8 mouse cellular contexts compared by ENCODE assay signal in the genomic region with DNA sequence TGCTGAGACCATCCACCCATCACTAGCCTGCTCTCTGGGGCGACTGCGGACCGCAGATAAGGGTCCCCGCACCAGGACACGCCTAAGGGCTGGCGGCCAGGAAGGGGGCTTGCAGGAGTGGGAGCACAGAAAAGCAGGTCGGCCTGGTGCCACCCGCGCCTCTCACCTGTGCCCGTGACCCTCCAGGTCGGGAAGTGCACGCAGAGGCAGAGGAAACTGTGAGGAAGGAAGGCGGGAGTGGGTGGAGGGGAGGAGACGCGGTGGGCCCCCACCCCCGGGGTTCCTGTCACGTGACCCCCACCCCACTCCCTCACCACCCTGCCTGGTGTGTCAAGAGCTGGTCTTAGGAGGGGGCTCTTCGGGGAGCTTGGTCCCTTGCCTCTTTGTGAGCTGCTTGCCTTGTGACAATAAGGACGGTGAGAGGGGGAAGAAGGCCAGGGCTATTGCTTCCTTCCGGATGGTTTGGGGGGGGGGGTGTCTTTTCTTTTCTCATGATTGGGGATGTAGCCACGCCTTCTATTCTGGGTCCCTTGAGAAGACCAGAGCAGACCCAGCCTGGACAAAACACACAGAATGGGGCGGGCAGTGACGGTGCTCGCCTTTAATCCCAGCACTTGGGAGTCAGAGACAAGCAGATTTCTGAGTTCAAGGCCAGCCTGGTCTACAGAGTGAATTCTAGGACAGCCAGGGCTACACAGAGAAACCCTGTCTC. TPM values are rescaled to one million over a fixed set of nuclear protein-coding genes. Genes with fewer than 3 reads are reported as not detected.
A peak's percentile ranks its signal among the peaks of the same experiment; 100 is the strongest.
DNase-seq lines count a peak whose midpoint lies in the region; ATAC-seq and TF ChIP-seq lines count a peak whose summit lies in the region.

TSS of gene Tmc8 (plus strand) at position 84 of the 712 bp plus-strand sequence.
TSS of gene Tmc6 (minus strand) at position 206 of the 712 bp plus-strand sequence.

- no peak for TF ChIP-seq CTCF in ES-Bruce4 (IDR thresholded peaks at IDR 0.05; ENCODE audit: low read depth, low read length)
- TF ChIP-seq CTCF in thymus, adult 2 months (IDR thresholded peaks at IDR 0.05; ENCODE audit: borderline replicate concordance, control insufficient read depth, extremely low read depth, insufficient read depth, low read length, poor library complexity), result no peak

- peak; percentile 60 to 68 for DNase-seq in heart, postnatal 14 days
- DNase-seq in limb, embryonic 11.5 days (ENCODE audit: low spot score), result no peak
- no peak for DNase-seq in midbrain, embryonic 11.5 days (ENCODE audit: low spot score, missing footprints)
- peak; percentile 92 for DNase-seq in thymus, adult 2 months
- no peak for DNase-seq in gastrocnemius, postnatal 36 days
- DNase-seq in urinary bladder, postnatal 4 days (ENCODE audit: low spot score in 2 of 2), result no peak

- H3K36me3 ChIP-seq in ES-Bruce4 (ENCODE audit: control insufficient read depth, insufficient read depth, low read length, poor library complexity, severe bottlenecking), result no peaks in the 10 kb centered on the region
- 0 out of 2 replicates have a peak, but pooled peaks cover 4% of the 10 kb centered on the region for H3K36me3 ChIP-seq in embryonic facial prominence, embryonic 12.5 days
- H3K36me3 ChIP-seq in limb, embryonic 11.5 days (ENCODE audit: control insufficient read depth, insufficient read depth, low read length), result no peaks in the 10 kb centered on the region
- no peaks in the 10 kb centered on the region for H3K36me3 ChIP-seq in midbrain, embryonic 11.5 days (ENCODE audit: control insufficient read depth, insufficient read depth, low read length)
- peaks cover 21% of the 10 kb centered on the region for H3K36me3 ChIP-seq in thymus, adult 2 months (ENCODE audit: control insufficient read depth, insufficient read depth, low read length)

- H3K9ac ChIP-seq in ES-Bruce4 (ENCODE audit: low read depth, poor library complexity, severe bottlenecking), result peak within 1 kb of the TSS; percentile 51
- H3K9ac ChIP-seq in embryonic facial prominence, embryonic 12.5 days, result peak within 1 kb of the TSS; percentile 29; the same call in 1 of the 2 replicates
- peak within 1 kb of the TSS; percentile 28; the same call in 1 of the 2 replicates for H3K9ac ChIP-seq in limb, embryonic 11.5 days (ENCODE audit: low read length)
- peak within 1 kb of the TSS; percentile 42; the same call in 1 of the 2 replicates for H3K9ac ChIP-seq in midbrain, embryonic 11.5 days (ENCODE audit: low read length)

- peak within 1 kb of the TSS; percentile 84 for H3K4me2 ChIP-seq in embryonic facial prominence, embryonic 12.5 days (replicated peaks)
- peak within 1 kb of the TSS; percentile 99 for H3K4me2 ChIP-seq in limb, embryonic 11.5 days (ENCODE audit: low read depth, severe bottlenecking)
- peak within 1 kb of the TSS; percentile 58 for H3K4me2 ChIP-seq in midbrain, embryonic 11.5 days

- peak within 1 kb of the TSS; percentile 80 for H3K4me3 ChIP-seq in ES-Bruce4 (ENCODE audit: low read depth, low read length)
- H3K4me3 ChIP-seq in embryonic facial prominence, embryonic 12.5 days, result peak within 1 kb of the TSS; percentile 44
- H3K4me3 ChIP-seq in limb, embryonic 11.5 days (ENCODE audit: low read depth, low read length), result peak within 1 kb of the TSS; percentile 43
- peak within 1 kb of the TSS; percentile 14 for H3K4me3 ChIP-seq in midbrain, embryonic 11.5 days (ENCODE audit: low read depth, low read length)
- H3K4me3 ChIP-seq in thymus, adult 2 months (ENCODE audit: control insufficient read depth, insufficient read depth, low read length), result peak within 1 kb of the TSS; percentile 99

- TF ChIP-seq EP300 in ES-Bruce4 (IDR thresholded peaks at IDR 0.05; ENCODE audit: insufficient read depth, low read depth, low read length), result 0 out of 2 replicates have a peak, but pooled peaks have one; percentile 18

- H3K27me3 ChIP-seq in ES-Bruce4 (ENCODE audit: control insufficient read depth, insufficient read depth, low read length, poor library complexity, severe bottlenecking), result no peaks in the 10 kb centered on the region
- H3K27me3 ChIP-seq in embryonic facial prominence, embryonic 12.5 days, result peaks cover 28% of the 10 kb centered on the region
- H3K27me3 ChIP-seq in limb, embryonic 11.5 days (ENCODE audit: control insufficient read depth, insufficient read depth, low read length), result peaks cover 2% of the 10 kb centered on the region; the same call in 1 of the 2 replicates
- H3K27me3 ChIP-seq in midbrain, embryonic 11.5 days (ENCODE audit: control insufficient read depth, insufficient read depth, low read length), result peaks cover 47% of the 10 kb centered on the region
- H3K27me3 ChIP-seq in thymus, adult 2 months (ENCODE audit: control insufficient read depth, insufficient read depth, low read length), result no peaks in the 10 kb centered on the region

- no peak for TF ChIP-seq POLR2A in ES-Bruce4 (IDR thresholded peaks at IDR 0.05; ENCODE audit: insufficient read depth, low read length)
- peak; percentile 99 for TF ChIP-seq POLR2A in thymus, adult 2 months (IDR thresholded peaks at IDR 0.05; ENCODE audit: control insufficient read depth, extremely low read depth, insufficient read depth, low read length, poor library complexity)

- no peak for ATAC-seq in embryonic facial prominence, embryonic 12.5 days (ENCODE audit: insufficient number of reproducible peaks, insufficient read depth, low FRiP score, low TSS enrichment)
- no peak for ATAC-seq in limb, embryonic 11.5 days (ENCODE audit: insufficient number of reproducible peaks, low FRiP score, low TSS enrichment, low read depth)
- ATAC-seq in midbrain, embryonic 11.5 days (ENCODE audit: low FRiP score), result no peak

- no peaks in the 10 kb centered on the region for H3K9me3 ChIP-seq in ES-Bruce4 (replicated peaks; ENCODE audit: control insufficient read depth, insufficient read depth, low read length, poor library complexity, severe bottlenecking)
- H3K9me3 ChIP-seq in embryonic facial prominence, embryonic 12.5 days, result no peaks in the 10 kb centered on the region
- no peaks in the 10 kb centered on the region for H3K9me3 ChIP-seq in limb, embryonic 11.5 days (ENCODE audit: control insufficient read depth, low read length)
- no peaks in the 10 kb centered on the region for H3K9me3 ChIP-seq in midbrain, embryonic 11.5 days (ENCODE audit: control insufficient read depth, low read length)

- intact Hi-C loops in heart, postnatal 14 days (cut with DNase I), result no loop called here
- intact Hi-C loops in gastrocnemius, postnatal 36 days (cut with DNase I), result no loop called here

- peaks cover 4% of the 10 kb centered on the region for H3K4me1 ChIP-seq in ES-Bruce4 (ENCODE audit: control insufficient read depth, insufficient read depth, low read length)
- H3K4me1 ChIP-seq in embryonic facial prominence, embryonic 12.5 days, result peaks cover 41% of the 10 kb centered on the region
- H3K4me1 ChIP-seq in limb, embryonic 11.5 days (ENCODE audit: control insufficient read depth, insufficient read depth, low read length), result peaks cover 29% of the 10 kb centered on the region
- peaks cover 17% of the 10 kb centered on the region for H3K4me1 ChIP-seq in midbrain, embryonic 11.5 days (ENCODE audit: control insufficient read depth, insufficient read depth, low read length)
- peaks cover 44% of the 10 kb centered on the region for H3K4me1 ChIP-seq in thymus, adult 2 months (replicated peaks; ENCODE audit: control insufficient read depth, insufficient read depth, low read length)

- 40% methylated on average over 24 of the region's 24 CpGs for WGBS in embryonic facial prominence, embryonic 12.5 days
- 46% methylated on average over 24 of the region's 24 CpGs for WGBS in limb, embryonic 11.5 days
- WGBS in midbrain, embryonic 11.5 days, result 39% methylated on average over 24 of the region's 24 CpGs
- WGBS in thymus, adult 2 months, result 2% methylated on average over 24 of the region's 24 CpGs

- peak within 1 kb of the TSS; percentile 24 for H3K27ac ChIP-seq in ES-Bruce4 (ENCODE audit: insufficient read depth, low read length)
- H3K27ac ChIP-seq in embryonic facial prominence, embryonic 12.5 days, result peak within 1 kb of the TSS; percentile 58
- H3K27ac ChIP-seq in limb, embryonic 11.5 days (replicated peaks; ENCODE audit: low read depth, low read length), result peak within 1 kb of the TSS; percentile 32
- peak within 1 kb of the TSS; percentile 47 for H3K27ac ChIP-seq in midbrain, embryonic 11.5 days (ENCODE audit: low read depth, low read length)
- H3K27ac ChIP-seq in thymus, adult 2 months (ENCODE audit: control insufficient read depth, insufficient read depth, low read length), result peak within 1 kb of the TSS; percentile 99

RNA-seq across cellular contexts. Expression of gene Tmc8, which starts in this region (rescaled TPM):
- polyA plus RNA-seq in ES-Bruce4 (2011; ENCODE audit: insufficient read depth, insufficient read length, low read depth, missing spikeins), result 3.1 and 5.3 TPM in 2 replicates
- polyA plus RNA-seq in embryonic facial prominence, embryonic 12.5 days (2016; fragmentation: Nextera tagmentation; extraction: Ambion mirVana), result 1.3 TPM in 2 replicates
- total RNA-seq in heart, postnatal 14 days (2021), result 1 to 10 TPM; 5.0 to 7.3 TPM
- 0.60 and 0.87 TPM in 2 replicates for polyA plus RNA-seq in limb, embryonic 11.5 days (2014; fragmentation: Nextera tagmentation; extraction: Ambion mirVana)
- 1.0 and 1.2 TPM in 2 replicates for polyA plus RNA-seq in midbrain, embryonic 11.5 days (2014; fragmentation: Nextera tagmentation; extraction: Ambion mirVana)
- polyA plus RNA-seq in thymus, adult 2 months (2012; rRNA removed), result 388 and 467 TPM in 2 replicates
- 1 to 10 TPM; 1.2 to 1.7 TPM for total RNA-seq in gastrocnemius, postnatal 36 days (2021)

RNA-seq across cellular contexts. Expression of gene Tmc6, which starts in this region (rescaled TPM):
- 12.3 and 16.4 TPM in 2 replicates for polyA plus RNA-seq in ES-Bruce4 (2011; ENCODE audit: insufficient read depth, insufficient read length, low read depth, missing spikeins)
- 17.5 and 19.1 TPM in 2 replicates for polyA plus RNA-seq in embryonic facial prominence, embryonic 12.5 days (2016; fragmentation: Nextera tagmentation; extraction: Ambion mirVana)
- total RNA-seq in heart, postnatal 14 days (2021), result 10 to 100 TPM; 27.0 to 30.2 TPM
- polyA plus RNA-seq in limb, embryonic 11.5 days (2014; fragmentation: Nextera tagmentation; extraction: Ambion mirVana), result 13.5 and 19.3 TPM in 2 replicates
- polyA plus RNA-seq in midbrain, embryonic 11.5 days (2014; fragmentation: Nextera tagmentation; extraction: Ambion mirVana), result 4.5 and 4.7 TPM in 2 replicates
- polyA plus RNA-seq in thymus, adult 2 months (2012; rRNA removed), result 201 and 217 TPM in 2 replicates
- total RNA-seq in gastrocnemius, postnatal 36 days (2021), result 1 to 10 TPM; 5.8 to 5.9 TPM

Comparison
In these comparisons a context has a peak if more than half of its experiments do, and no peak if none do; other contexts are left out.
1. RNA of gene Tmc6 (total RNA-seq): 27.0 to 30.2 TPM in heart, postnatal 14 days; 5.8 to 5.9 TPM in gastrocnemius, postnatal 36 days; every median in the first group is over 4 times any median in the second.
2. RNA of gene Tmc8 (polyA plus RNA-seq): 388 to 467 TPM in thymus, adult 2 months; 3.1 to 5.3 TPM in ES-Bruce4, 1.3 TPM in embryonic facial prominence, embryonic 12.5 days, 1.0 to 1.2 TPM in midbrain, embryonic 11.5 days and 0.60 to 0.87 TPM in limb, embryonic 11.5 days; every median in the first group is over 10 times any median in the second.
3. H3K27ac ChIP-seq: peak in every context shown above with its lines; median percentile 99 in thymus, adult 2 months; 58 in embryonic facial prominence, embryonic 12.5 days; 47 in midbrain, embryonic 11.5 days; 32 in limb, embryonic 11.5 days; 24 in ES-Bruce4.
4. H3K4me3 ChIP-seq: peak in every context shown above with its lines; median percentile 99 in thymus, adult 2 months; 80 in ES-Bruce4; 44 in embryonic facial prominence, embryonic 12.5 days; 43 in limb, embryonic 11.5 days; 14 in midbrain, embryonic 11.5 days.
5. DNase-seq: peak in heart, postnatal 14 days (2 of 2) and thymus, adult 2 months (single experiment); none in limb, embryonic 11.5 days (single experiment), midbrain, embryonic 11.5 days (single experiment), gastrocnemius, postnatal 36 days (0 of 2) and urinary bladder, postnatal 4 days (0 of 2).
6. Peak in every context shown above with its lines, with median percentiles within 50 percentile points of each other: H3K9ac ChIP-seq and H3K4me2 ChIP-seq.